Mouse (Mus musculus) cerebellum, adult 9-11 months (tissue): ENCODE results near the gene Slc47a1.
"Not testable (repeated sequence)": the region's sequence is repeated elsewhere in the genome, so short reads cannot be mapped to it uniquely, and the experiment has no call there.

Experiments
- DNase-seq: peaks from one replicate; pipeline ENCODE4 v3.0.0; 2022

Slc47a1 gene

GRCm38 (mm10) chr11:61377881-61378613 is at the start of gene Slc47a1:
Gene Slc47a1 (minus strand): TSS chr11:61378345.
- DNase-seq = no peak

DNA sequence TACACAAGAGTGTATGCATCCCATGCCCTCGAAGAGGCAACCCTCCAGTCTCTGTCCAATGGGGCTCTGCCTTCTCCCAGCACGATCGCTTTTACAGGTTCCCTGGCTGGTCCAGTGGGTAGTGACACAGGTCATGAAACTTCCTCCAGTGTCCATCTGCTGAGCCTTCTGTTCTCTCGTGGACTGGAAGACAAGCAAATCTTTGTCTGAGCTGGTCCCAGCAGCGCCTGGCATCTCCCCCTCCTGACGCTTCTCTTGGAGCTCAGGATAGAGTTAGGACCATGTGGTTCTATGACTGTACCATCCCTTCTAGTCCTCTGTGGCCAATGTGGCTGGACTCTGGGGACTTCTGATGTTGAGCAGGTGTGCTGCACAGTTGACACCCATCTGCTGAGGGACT is 41.1 kb upstream of the Slc47a1 start:
- DNase-seq = no peak

DNA sequence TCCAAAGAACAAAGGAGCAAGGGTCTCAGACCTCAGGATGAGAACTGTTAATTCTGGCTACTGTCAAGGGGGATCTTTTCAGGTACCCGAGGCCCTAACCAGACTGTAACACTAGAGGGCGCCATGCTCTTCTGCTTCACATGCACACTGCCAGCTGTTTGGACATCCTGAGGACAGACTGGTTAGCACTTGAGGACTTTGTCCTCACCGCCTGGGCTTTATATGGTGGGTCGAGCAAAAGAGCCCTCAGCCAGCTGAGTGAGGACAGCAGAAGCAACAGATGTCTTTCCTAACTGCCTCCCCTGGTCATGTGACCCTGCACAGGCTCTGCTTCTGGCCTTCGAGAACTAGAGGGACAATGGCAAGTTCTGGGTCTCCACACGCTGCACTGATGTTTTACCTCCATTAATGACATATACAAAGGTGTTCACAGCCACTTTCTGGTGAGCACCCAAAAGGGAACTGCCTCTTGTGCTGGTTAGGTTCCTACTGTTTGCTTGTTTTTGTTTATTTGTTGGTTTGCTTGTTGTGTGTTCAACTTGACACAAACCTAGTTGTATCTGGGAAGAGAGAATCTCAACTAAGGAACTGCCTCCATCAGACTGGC is 39.9 kb upstream of the Slc47a1 start:
- peak; percentile 81 for DNase-seq

DNA sequence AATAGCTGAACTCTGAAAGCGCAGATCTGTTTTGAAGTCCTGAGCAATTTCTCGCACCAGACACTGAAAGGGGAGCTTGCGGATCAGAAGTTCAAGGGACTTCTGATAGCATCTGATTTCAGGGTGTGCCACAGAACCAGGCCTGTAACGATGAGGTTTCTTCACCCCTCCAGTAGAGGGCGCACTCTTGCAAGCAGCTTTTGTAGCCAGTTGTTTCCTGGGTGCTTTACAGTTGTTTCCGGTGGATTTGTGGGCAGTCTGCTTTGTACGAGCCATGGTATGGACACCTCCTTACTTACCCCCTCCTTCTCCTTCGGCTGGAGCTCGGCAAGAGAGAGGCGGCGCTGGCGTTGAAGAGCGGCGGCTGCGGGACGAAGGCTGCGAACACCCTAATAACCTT is 38.4 kb upstream of the Slc47a1 start:
- DNase-seq = not testable (repeated sequence)

DNA sequence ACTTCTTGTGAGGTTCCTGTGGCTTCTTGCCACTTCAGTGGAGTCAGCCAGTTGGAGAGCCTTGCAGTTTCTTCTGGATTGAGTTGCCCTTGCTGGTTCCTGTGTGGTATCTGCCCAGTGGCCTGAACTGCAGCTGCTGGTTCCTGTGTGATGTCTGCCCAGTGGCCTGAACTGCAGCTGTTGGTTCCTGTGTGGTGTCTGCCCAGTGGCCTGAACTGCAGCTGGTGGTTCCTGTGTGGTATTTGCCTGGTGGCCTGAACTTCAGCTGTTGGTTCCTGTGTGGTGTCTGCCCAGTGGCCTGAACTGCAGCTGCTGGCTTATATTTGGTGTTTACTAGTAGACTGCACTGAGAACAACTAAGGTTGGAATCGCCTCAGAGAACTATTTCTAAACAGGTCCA is 37.3 kb upstream of the Slc47a1 start:
- no peak for DNase-seq

- DNase-seq = no peak
These were observed 36.4 kb upstream of the Slc47a1 start for GRCm38 (mm10) chr11:61414560-61414959.

- DNase-seq = no peak
These were observed 35.3 kb upstream of the Slc47a1 start for GRCm38 (mm10) chr11:61413411-61413810.

DNA sequence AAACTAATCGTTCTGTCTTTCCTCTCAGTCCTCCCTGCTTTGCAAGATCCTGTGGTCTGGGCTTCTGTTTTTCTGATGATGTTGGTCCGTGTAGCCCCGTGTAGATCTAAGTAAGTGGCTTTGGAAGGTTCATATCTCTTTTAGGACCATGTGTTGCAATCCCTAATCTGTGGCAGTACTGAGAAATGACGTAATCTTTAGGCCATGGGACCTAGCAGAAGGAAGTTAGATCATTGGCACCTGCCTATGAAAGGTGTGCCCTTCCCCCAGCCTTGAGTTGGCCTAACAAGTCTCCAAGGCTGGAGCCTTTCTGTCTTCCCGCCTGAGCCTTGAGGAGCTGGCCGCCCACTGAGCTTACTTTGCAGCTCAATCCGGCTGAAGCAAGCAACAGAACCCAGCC is 33.7 kb upstream of the Slc47a1 start:
- no peak for DNase-seq

- peak; percentile 56 for DNase-seq
These were observed 33.1 kb upstream of the Slc47a1 start for GRCm38 (mm10) chr11:61411221-61411620.

DNA sequence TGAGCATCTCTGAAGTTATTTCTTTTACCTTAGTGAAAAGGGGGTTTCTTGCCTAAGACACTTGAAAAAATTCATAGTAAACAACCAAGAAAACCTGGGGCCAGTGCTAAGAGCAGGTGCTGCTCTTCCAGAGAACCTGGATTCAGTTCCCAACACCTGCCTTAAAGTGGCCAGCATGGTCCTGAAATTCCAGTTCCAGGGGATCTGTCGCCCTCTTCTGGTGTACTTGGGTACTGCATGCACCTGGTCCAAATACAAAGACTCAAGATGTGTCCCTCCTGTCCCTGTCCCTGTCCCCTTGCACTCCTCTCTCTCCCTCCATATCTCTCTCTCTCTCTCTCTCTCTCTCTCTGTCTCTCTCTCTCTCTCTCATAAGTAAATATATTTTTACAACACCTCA is 32.0 kb upstream of the Slc47a1 start:
- peak; percentile 89 for DNase-seq

DNA sequence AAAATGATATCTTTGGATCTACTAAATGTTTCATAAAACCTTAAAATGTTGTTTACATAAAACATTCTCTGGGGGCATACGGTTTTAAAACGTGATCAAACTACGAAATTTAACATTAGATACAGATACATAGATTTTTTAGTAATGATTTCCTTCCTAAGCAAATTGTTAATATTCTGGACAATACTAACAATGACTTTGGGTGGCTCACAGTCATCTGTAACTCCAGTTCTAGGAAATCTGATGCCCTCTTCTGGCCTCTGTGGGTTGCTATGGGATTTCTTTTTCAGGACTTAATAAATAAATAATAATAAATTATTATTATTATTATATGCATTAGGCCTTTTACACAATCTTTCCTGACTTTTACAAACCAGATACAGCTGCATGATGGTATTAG is 30.9 kb upstream of the Slc47a1 start:
- peak; percentile 41 for DNase-seq

DNA sequence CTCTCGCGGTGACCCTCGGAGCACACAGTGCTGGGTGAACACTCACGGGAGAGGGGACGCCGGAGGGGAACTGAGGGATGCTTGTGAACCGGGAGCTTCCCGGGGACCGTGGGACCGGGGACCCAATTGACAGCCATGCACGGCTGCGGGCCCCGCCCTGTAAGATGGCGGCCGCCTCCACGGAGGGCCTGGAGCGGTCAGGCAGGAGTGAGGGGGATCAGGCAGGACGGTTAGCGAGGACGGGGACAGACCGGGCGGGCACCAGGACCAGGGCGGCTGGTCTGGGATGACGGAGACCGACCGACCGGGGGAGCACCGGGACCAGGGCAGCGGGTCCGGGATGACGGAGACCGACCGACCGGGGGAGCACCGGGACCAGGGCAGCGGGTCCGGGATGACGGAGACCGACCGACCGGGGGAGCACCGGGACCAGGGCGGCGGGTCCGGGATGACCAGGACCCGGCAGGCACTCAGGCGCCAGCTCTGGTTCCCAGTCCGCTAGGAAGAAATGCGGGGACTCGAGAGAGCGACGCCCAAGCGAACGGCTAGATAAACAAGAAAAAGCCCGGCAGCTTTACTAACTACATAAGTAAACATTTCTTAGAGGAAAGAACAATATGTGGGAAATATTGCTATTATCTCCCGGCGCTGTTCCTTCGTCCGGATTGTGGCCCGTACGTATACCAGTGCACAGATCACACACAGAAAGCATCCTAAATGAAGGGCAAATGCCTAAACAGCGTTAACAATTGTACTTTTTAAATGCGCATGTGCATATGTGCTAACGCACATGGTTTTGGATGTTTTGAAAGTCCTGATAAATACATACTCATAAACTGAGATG is 30.3 kb upstream of the Slc47a1 start:
- DNase-seq = peak; percentile 89

GRCm38 (mm10) chr11:61407638-61408183 is 29.6 kb upstream of the Slc47a1 start:
- DNase-seq = peak; percentile 94

- no peak for DNase-seq
These were observed 23.6 kb upstream of the Slc47a1 start for GRCm38 (mm10) chr11:61401794-61402193.

DNA sequence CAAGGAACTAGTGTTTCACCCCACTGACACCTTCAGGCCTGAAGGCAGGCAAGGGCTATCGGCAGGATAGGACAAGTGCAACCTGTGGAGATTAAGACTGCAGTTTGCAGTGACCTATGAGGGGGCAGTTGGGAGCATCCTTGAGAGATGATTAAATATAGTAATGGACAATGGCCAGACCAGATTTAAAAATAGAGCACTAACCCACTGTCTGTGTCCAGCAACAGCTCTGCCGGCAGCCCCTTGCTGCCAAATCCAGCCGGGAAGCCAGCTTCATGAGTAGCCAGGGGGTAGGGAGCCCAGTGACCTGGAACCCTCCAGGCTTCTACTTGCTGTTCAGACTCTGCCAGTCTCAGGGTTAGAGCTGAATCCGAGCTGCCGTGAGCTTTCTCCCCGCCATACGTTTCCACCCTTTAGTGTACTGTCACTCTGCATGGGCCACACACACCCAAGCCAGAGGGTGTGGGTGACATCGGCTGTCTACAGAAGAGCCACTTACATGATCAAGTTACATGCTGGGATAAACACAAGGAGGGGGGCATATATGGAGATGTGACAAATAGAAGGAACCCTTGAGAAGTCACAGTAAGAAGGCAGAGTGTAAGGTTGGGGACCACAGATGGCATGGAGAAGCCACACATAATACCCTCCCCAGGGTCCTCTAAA is 22.7 kb upstream of the Slc47a1 start:
- peak; percentile 35 for DNase-seq

- DNase-seq = not testable (repeated sequence)
These were observed 19.4 kb upstream of the Slc47a1 start for GRCm38 (mm10) chr11:61397423-61398043.

- DNase-seq = no peak
These were observed 10.8 kb upstream of the Slc47a1 start for GRCm38 (mm10) chr11:61388936-61389335.

- DNase-seq = no peak
These were observed 9.9 kb upstream of the Slc47a1 start for GRCm38 (mm10) chr11:61388012-61388411.

DNA sequence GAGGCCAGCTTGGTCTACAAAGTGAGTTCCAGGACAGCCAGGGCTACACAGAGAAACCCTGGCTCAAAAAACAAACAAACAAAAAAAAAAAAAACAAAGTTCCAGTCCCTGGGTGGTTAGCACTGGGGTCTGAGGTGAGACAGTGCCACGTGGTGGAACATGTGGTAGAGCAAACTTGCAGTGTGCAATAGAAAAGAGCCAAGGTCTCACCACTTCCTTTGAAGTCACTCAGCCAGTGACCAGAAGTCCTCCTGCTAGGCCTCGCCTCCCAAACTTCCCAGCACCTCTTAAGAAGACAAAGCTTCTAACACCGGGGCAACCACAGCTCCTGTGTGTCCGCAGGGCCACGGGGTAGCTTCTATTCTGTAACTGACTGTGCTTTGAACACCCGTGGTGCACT is 9.1 kb upstream of the Slc47a1 start:
- no peak for DNase-seq

- no peak for DNase-seq
These were observed 7.6 kb upstream of the Slc47a1 start for GRCm38 (mm10) chr11:61385725-61386124.

- no peak for DNase-seq
These were observed 3.1 kb upstream of the Slc47a1 start for GRCm38 (mm10) chr11:61381272-61381671.

GRCm38 (mm10) chr11:61378651-61379050 is 506 bp upstream of the Slc47a1 start:
- no peak for DNase-seq
